Mouse (Mus musculus) liver, embryonic 14 days (tissue): ENCODE results near the gene Slc35f2. TPM values are rescaled to one million over a fixed set of nuclear protein-coding genes. Genes with fewer than 3 reads are reported as not detected.

Source experiments
- polyA plus RNA-seq: library from polyadenylated mRNA; depleted of rRNA; stranded (reverse); fragments of >200 nt; gene quantifications from 2 replicates; pipeline ENCODE4 v1.2.3, GENCODE M21; 2012; rRNA removed

The Slc35f2 gene
- polyA plus RNA-seq = 0.15 and 0.22 TPM in 2 replicates

DNA sequence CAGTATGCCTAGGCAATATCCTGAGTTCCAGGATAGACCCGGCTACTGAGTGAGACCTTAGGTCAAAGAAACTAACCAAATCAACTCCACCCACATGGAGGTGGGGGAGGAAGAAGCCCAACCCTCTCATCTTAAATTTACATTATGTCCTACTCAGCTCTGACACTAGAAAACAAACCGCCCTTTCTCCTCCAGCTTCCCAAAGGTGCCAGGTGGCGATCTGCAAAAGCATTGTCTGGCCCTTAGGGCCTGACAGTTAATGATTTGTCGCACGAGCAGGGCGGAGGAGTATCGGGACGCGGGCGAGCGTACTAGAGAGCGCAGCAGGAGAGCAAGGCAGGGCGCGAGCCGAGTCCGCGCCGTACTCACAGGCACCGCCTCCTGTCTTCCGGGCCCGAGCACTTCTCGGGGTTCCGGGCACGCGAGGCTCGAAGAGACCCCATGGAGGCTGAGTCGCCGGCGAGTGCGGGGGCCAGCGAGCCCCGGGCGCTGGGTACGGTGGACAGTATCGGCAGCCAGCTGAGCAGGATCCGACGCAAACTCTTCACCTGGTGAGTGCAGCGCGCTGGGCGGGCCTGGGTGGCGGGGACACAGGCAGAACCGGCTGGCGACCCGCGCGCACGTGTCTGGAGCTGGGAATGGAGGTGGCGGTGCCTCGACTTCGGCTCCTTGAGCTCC, at the start of gene Slc35f2:
Gene Slc35f2 (plus strand): TSS at position 195 of the 678 bp plus-strand sequence.

DNA sequence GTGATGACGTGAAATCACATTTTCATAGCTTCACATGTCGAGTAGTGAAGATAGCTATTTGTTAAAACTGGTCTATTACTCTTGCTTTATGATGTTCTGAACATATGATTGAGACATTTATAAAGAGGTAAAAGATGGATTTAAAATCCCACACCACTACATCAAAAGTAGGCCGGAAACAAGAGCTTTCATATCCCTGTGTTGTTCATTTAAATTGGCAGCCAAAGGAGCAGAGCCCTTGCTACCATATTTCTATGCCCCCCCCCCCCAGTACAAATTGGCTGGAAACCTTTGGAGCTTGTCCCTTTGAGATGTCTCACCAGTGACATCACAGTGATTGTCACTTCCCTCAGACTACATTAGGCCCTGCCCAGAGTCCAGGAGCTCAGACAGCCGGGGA, 78.5 kb downstream of the Slc35f2 start, which contains the start of gene Sln:
Gene Sln (plus strand): TSS at position 301 of the 400 bp plus-strand sequence.

Other genes with a start within 250 kb of the Slc35f2 start
- gene Atm, start 234.8 kb upstream of the Slc35f2 start, polyA plus RNA-seq = 3.1 and 3.4 TPM in 2 replicates
- 5.3 and 6.5 TPM in 2 replicates for gene Npat, start 234.5 kb upstream of the Slc35f2 start, polyA plus RNA-seq
- gene Acat1, start 161.2 kb upstream of the Slc35f2 start, polyA plus RNA-seq = 54.2 and 60.5 TPM in 2 replicates
- gene Cul5, start 101.5 kb upstream of the Slc35f2 start, polyA plus RNA-seq = 4.4 and 5.2 TPM in 2 replicates
- 0.29 and 0.38 TPM in 2 replicates for gene Rab39, start 65.3 kb upstream of the Slc35f2 start, polyA plus RNA-seq
- gene Sln, start 78.6 kb downstream of the Slc35f2 start, polyA plus RNA-seq = 0.03 and 1.2 TPM in 2 replicates
- 0.05 and 0.06 TPM in 2 replicates for gene Elmod1, start 203.8 kb downstream of the Slc35f2 start, polyA plus RNA-seq